Mouse (Mus musculus) C2C12 (cell line): ENCODE data around the gene Slc4a4.

Experiments
- CEBPB ChIP-seq: IDR thresholded peaks from one replicate; pipeline ENCODE4 v1.6.1; 2011; ENCODE audit warnings: low read depth, mild to moderate bottlenecking, control low read depth, moderate library complexity
- CTCF ChIP-seq: IDR thresholded peaks from one replicate; pipeline ENCODE4 v1.5.1; 2011; ENCODE audit not compliant: control insufficient read depth, insufficient read depth, insufficient read length
- MAX ChIP-seq: IDR thresholded peaks from one replicate; pipeline ENCODE4 v1.6.1; 2011; ENCODE audit warnings: mild to moderate bottlenecking, control low read depth
- MYOD1 ChIP-seq: IDR thresholded peaks from one replicate; pipeline ENCODE4 v1.6.1; 2011; ENCODE audit warnings: low read depth; ENCODE audit not compliant: control insufficient read depth, insufficient read length
- USF1 ChIP-seq: IDR thresholded peaks from one replicate; pipeline ENCODE4 v1.6.1; 2011; ENCODE audit warnings: low read depth, mild to moderate bottlenecking, control low read depth, moderate library complexity

GRCm38 (mm10) chr5:88889326-88889725 lies 2.7 kb downstream of the Slc4a4 start:
- TF ChIP-seq CTCF (no peak), USF1 (no peak), MYOD1 (no peak), MAX (no peak), CEBPB (no peak)
